Mouse (Mus musculus) forebrain, embryonic 16.5 days (tissue): ENCODE measurements at regions not wholly inside any gene's neighbourhood (a gene's known extent, or its start where the extent isn't known, plus 50 kb on each side); places are given as distances from the start of the nearest gene placed in this dataset.
"Not testable (repeated sequence)": the region's sequence is repeated elsewhere in the genome, so short reads cannot be mapped to it uniquely, and the experiment has no call there.

ENCODE experiments used
- ATAC-seq: fragments of 200-750 bp; cut with Nextera tagmentation; 2 replicates; pipeline ENCODE4 v1.8.0; 2017; ENCODE audit warnings: mild to moderate bottlenecking, moderate library complexity
- H3K27ac ChIP-seq: fragments of 300-500 bp; sonication (generic); 2 replicates; pipeline ENCODE4 v1.5.1; 2014; ENCODE audit warnings: low read length, control low read depth
- H3K27me3 ChIP-seq: fragments of 300-500 bp; sonication (generic); replicated peaks from 2 replicates; pipeline ENCODE4 v1.6.1; 2014; ENCODE audit warnings: low read length; ENCODE audit not compliant: control insufficient read depth, insufficient read depth
- H3K36me3 ChIP-seq: fragments of 300-500 bp; sonication (generic); 2 replicates; pipeline ENCODE4 v1.6.1; 2014; ENCODE audit not compliant: control insufficient read depth, insufficient read depth
- H3K4me1 ChIP-seq: fragments of 300-500 bp; sonication (generic); replicated peaks from 2 replicates; pipeline ENCODE4 v1.6.1; 2014; ENCODE audit warnings: low read length; ENCODE audit not compliant: control insufficient read depth, insufficient read depth
- H3K4me2 ChIP-seq: fragments of 300-500 bp; sonication (generic); 2 replicates; pipeline ENCODE4 v1.6.1; 2014; ENCODE audit warnings: mild to moderate bottlenecking, low read length, control low read depth
- H3K4me3 ChIP-seq: fragments of 300-500 bp; sonication (generic); replicated peaks from 2 replicates; pipeline ENCODE4 v1.5.1; 2014; ENCODE audit warnings: mild to moderate bottlenecking, low read length, control low read depth
- H3K9ac ChIP-seq: fragments of 300-500 bp; sonication (generic); replicated peaks from 2 replicates; pipeline ENCODE4 v1.6.1; 2014; ENCODE audit warnings: low read depth, low read length, control low read depth
- H3K9me3 ChIP-seq: fragments of 300-500 bp; sonication (generic); 2 replicates; pipeline ENCODE4 v1.6.1; 2016; ENCODE audit warnings: low read length; ENCODE audit not compliant: control insufficient read depth
- WGBS: fragments of 180-500 bp; shearing (Covaris S2); extraction: QIAGEN DNeasy Blood & Tissue Kit; methylation state at CpG from one replicate; pipeline ENCODE4 v1.1.7; 2014; 5-methylcytosine and 5-hydroxymethylcytosine counted together

DNA sequence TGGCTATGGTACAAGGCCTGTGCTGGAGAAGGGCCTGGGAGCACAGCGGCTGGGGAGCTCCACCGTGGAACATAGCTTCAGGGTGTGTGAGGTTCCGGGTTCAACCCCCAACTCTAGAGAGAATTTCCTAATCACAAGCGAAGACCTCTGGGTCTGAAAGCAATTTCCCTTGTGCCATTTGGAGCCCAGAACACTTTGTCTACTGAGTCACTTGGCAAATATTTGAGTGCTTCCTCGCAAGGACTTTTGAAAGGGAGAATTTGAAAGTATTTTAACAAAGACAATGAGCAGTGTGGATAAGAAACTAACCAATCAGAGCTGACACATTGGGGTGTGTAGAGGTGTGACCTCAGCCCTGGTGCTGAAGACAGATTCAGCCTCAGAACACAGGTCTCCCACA is 80.9 kb downstream of the Rhob start:
- Histone ChIP-seq H3K9ac (no peak overlapping the region), H3K36me3 (no peaks in the 10 kb centered on the region), H3K4me2 (no peak overlapping the region), H3K9me3 (no peaks in the 10 kb centered on the region), H3K27me3 (no peaks in the 10 kb centered on the region), H3K27ac (no peak overlapping the region), H3K4me1 (no peaks in the 10 kb centered on the region), H3K4me3 (no peak overlapping the region)
- no peak for ATAC-seq
- WGBS = 78% methylated on average over 5 of the region's 5 CpGs

- H3K36me3 ChIP-seq = no peaks in the 10 kb centered on the region
- no peak for ATAC-seq
- H3K27ac ChIP-seq = no peak overlapping the region
- H3K4me3 ChIP-seq = no peak overlapping the region
- no peak overlapping the region for H3K9ac ChIP-seq
- H3K9me3 ChIP-seq = no peaks in the 10 kb centered on the region
- WGBS = 73% methylated on average over 8 of the region's 8 CpGs
- H3K27me3 ChIP-seq = no peaks in the 10 kb centered on the region
- H3K4me1 ChIP-seq = no peaks in the 10 kb centered on the region
- H3K4me2 ChIP-seq = no peak overlapping the region
Measured at GRCm38 (mm10) chr12:8417127-8417790, 82.5 kb downstream of the Rhob start.

- Histone ChIP-seq H3K27me3 (no peaks in the 10 kb centered on the region), H3K4me2 (no peak overlapping the region), H3K4me3 (no peak overlapping the region), H3K4me1 (no peaks in the 10 kb centered on the region), H3K9ac (no peak overlapping the region), H3K9me3 (no peaks in the 10 kb centered on the region), H3K36me3 (no peaks in the 10 kb centered on the region), H3K27ac (no peak overlapping the region)
- 93% methylated on average over 2 of the region's 2 CpGs for WGBS
- no peak for ATAC-seq
Measured at GRCm38 (mm10) chr12:8412125-8412524, 87.7 kb downstream of the Rhob start.

DNA sequence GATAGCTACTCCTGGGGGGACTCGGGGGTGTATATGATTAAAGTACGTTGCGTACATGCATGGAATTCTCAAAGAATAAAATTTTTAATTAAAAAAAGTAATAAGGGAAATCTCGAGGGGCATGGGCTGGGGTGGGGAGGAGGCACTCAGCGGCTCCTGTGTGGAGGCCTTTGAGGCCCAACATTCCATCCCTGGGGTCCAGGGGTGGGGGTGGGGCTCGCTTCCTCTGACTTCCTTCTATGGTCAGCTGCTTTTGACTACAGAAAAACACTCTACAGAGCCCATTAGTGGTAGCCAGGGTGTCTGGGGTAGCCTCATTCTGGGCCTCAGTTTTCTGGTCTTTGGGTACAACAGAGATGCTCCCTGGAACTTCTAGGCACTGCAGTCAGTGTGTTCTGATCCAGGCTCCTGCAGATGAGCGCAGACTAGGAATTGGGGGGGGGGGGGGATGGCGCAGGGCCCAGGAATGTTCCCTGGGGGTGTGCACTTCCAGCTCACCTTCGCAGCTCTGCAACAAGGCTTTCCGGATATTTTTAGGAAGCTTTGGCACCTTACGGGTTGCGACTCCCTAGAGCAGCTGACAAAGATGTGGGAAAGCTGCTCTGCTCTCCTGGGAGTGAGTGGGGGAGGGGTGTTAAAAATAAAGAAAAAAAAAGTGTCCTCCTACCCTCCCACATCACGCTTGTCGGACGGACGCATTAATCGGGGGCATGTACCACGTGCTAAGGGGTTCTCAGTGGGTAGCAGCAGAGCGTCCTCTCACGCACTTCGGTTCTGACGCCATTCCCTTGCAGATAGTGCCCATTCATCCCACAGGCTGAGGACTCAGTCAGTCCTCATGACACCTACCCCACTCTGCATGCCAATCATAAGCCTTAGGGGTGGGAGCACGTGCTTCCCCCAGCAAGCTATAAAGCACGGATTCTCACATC is 89.1 kb downstream of the Rhob start:
- Histone ChIP-seq H3K4me2 (no peak overlapping the region), H3K27ac (no peak overlapping the region), H3K9me3 (no peaks in the 10 kb centered on the region), H3K27me3 (no peaks in the 10 kb centered on the region), H3K4me1 (no peaks in the 10 kb centered on the region), H3K9ac (no peak overlapping the region), H3K4me3 (no peak overlapping the region), H3K36me3 (no peaks in the 10 kb centered on the region)
- 61% methylated on average over 24 of the region's 24 CpGs for WGBS
- peak; percentile 47 for ATAC-seq

- H3K4me1 ChIP-seq = no peaks in the 10 kb centered on the region
- no peak for ATAC-seq
Measured at GRCm38 (mm10) chr12:8402084-8402483, 88.9 kb downstream of the Hs1bp3 start.

DNA sequence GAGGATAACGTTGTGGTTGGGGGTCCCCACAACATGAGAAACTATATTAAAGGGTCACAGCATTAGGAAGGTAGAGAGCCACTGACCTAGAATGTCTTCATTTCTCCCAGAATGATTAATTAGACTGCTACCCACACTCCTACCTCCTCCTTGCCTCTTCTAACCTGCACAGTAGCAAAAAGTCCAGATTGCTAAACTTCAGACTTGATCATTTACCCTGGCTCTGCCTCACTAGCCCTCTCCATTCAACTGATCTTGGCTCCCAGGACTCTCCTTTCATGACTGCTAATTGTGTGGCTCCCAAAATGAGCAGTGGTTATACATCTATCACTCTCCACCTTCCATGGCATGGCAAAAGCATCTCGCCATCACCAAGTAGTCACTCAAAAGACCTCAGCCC is 88.1 kb downstream of the Hs1bp3 start:
- ATAC-seq = no peak
- 89% methylated on average over 2 of the region's 2 CpGs for WGBS
- Histone ChIP-seq H3K36me3 (no peaks in the 10 kb centered on the region), H3K9me3 (no peaks in the 10 kb centered on the region), H3K4me1 (no peaks in the 10 kb centered on the region), H3K27ac (no peak overlapping the region), H3K27me3 (no peaks in the 10 kb centered on the region), H3K4me2 (no peak overlapping the region), H3K4me3 (no peak overlapping the region), H3K9ac (no peak overlapping the region)

More at GRCm38 (mm10) chr12:8402084-8402483, 88.9 kb downstream of the Hs1bp3 start:
- no peaks in the 10 kb centered on the region for H3K27me3 ChIP-seq
- no peak overlapping the region for H3K4me3 ChIP-seq
- 38% methylated on average over 5 of the region's 5 CpGs for WGBS
- no peaks in the 10 kb centered on the region for H3K36me3 ChIP-seq
- H3K4me2 ChIP-seq = no peak overlapping the region
- no peak overlapping the region for H3K27ac ChIP-seq
- no peak overlapping the region for H3K9ac ChIP-seq
- no peaks in the 10 kb centered on the region for H3K9me3 ChIP-seq

DNA sequence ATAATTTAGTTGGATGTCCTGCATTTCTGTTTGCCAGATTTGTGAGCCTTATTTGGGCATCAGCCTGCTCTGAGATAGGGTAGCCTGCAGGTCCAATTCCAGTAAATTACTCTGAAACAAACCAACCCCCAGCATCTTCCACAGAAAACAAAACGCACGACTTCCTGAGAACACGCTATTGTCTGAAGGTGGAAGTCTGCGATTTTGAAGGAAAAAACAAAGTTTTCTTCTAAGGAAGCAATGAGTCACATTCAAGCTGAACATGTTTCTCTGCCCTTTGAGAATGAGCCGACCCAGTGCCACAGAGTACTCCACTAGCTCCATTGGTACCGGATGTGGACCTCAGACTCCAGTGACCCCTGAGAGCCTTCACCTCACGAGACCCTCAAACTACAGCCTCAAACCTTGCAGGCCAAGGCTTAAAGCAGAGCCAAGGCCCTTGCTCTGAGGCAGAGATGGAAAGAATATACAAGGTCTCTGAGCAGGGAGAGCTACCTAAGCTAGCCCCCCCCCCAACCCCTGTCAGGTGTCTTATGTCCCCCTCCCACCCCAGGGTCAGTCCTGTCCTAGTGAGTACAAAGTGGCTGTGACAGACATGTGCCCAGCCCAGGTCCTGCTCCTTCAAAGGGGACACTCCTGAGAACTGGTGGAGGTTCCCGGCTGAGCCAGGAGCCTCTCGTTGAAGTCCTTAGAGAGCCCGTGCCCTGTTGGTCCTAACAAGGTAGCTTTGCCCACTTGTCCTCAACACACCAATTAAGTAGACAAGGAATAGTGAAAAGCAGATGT is 87.3 kb downstream of the Hs1bp3 start:
- WGBS = 93% methylated on average over 10 of the region's 10 CpGs
- no peak for ATAC-seq
- Histone ChIP-seq H3K9me3 (no peaks in the 10 kb centered on the region), H3K27ac (no peak overlapping the region), H3K4me3 (no peak overlapping the region), H3K4me2 (no peak overlapping the region), H3K27me3 (no peaks in the 10 kb centered on the region), H3K4me1 (no peaks in the 10 kb centered on the region), H3K9ac (no peak overlapping the region), H3K36me3 (no peaks in the 10 kb centered on the region)

DNA sequence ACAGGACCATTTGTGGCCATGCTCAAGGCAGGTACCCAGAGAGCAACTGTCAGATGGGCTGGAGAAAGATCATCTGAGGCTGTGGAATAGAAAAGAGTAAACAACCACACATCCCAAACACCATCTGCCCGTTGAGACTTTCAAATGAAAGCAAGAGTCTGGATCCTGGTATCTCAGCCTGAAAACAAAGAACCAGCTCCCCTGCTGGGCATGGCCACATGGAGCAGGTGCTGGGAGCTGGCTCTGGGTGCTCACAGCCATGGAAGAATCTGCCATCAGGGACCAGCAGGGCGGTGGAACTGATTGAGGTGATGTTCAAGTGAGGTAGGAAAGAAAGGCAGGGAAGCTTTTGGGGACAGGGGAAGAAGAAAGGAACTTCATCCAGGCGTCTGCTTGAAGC is 85.6 kb downstream of the Hs1bp3 start:
- H3K4me2 ChIP-seq = no peak overlapping the region
- WGBS = 70% methylated on average over 3 of the region's 3 CpGs
- no peaks in the 10 kb centered on the region for H3K9me3 ChIP-seq

GRCm38 (mm10) chr12:8396408-8396807 is 83.2 kb downstream of the Hs1bp3 start:
- H3K9me3 ChIP-seq, H3K9ac ChIP-seq, H3K4me1 ChIP-seq, H3K36me3 ChIP-seq, H3K27ac ChIP-seq, H3K4me3 ChIP-seq, H3K27me3 ChIP-seq, H3K4me2 ChIP-seq, ATAC-seq: not testable (repeated sequence)
- WGBS = 92% methylated on average over 6 of the region's 6 CpGs

More for the DNA sequence above, 85.6 kb downstream of the Hs1bp3 start:
- peaks cover 6% of the 10 kb centered on the region for H3K4me1 ChIP-seq
- H3K4me3 ChIP-seq = no peak overlapping the region
- ATAC-seq = no peak
- no peak overlapping the region for H3K27ac ChIP-seq
- H3K9ac ChIP-seq = no peak overlapping the region
- no peaks in the 10 kb centered on the region for H3K36me3 ChIP-seq
- H3K27me3 ChIP-seq = no peaks in the 10 kb centered on the region
